Mouse (Mus musculus) liver, embryonic 11.5 days (tissue): Measurements from ENCODE around the gene E030025P04Rik. TPM values are rescaled to one million over a fixed set of nuclear protein-coding genes. Genes with fewer than 3 reads are reported as not detected.

ENCODE experiments used
- ATAC-seq: fragments of 200-750 bp; cut with Nextera tagmentation; replicated peaks from 2 replicates; pipeline ENCODE4 v1.8.0; 2017; ENCODE audit warnings: moderate number of reproducible peaks, mild to moderate bottlenecking, moderate TSS enrichment, moderate library complexity; ENCODE audit not compliant: low FRiP score
- DNase-seq: peaks from one replicate; pipeline ENCODE4 v3.0.0-alpha.2; 2017; ENCODE audit warnings: low spot score
- H3K27ac ChIP-seq: fragments of 300-500 bp; sonication (generic); 2 replicates; pipeline ENCODE4 v1.5.1; 2014; ENCODE audit warnings: mild to moderate bottlenecking, low read depth, low read length, control low read depth
- H3K27me3 ChIP-seq: fragments of 300-500 bp; sonication (generic); replicated peaks from 2 replicates; pipeline ENCODE4 v1.6.1; 2014; ENCODE audit warnings: low read length, mixed read lengths; ENCODE audit not compliant: control insufficient read depth, insufficient read depth
- H3K36me3 ChIP-seq: fragments of 300-500 bp; sonication (generic); 2 replicates; pipeline ENCODE4 v1.6.1; 2014; ENCODE audit warnings: mild to moderate bottlenecking, low read length, moderate library complexity, mixed read lengths; ENCODE audit not compliant: control insufficient read depth, insufficient read depth
- H3K4me1 ChIP-seq: fragments of 300-500 bp; sonication (generic); replicated peaks from 2 replicates; pipeline ENCODE4 v1.6.1; 2014; ENCODE audit warnings: low read length, mixed read lengths; ENCODE audit not compliant: control insufficient read depth, insufficient read depth
- H3K4me2 ChIP-seq: fragments of 300-500 bp; sonication (generic); 2 replicates; pipeline ENCODE4 v1.6.1; 2014; ENCODE audit warnings: mild to moderate bottlenecking, control low read depth, moderate library complexity
- H3K4me3 ChIP-seq: fragments of 300-500 bp; sonication (generic); 2 replicates; pipeline ENCODE4 v1.5.1; 2014; ENCODE audit warnings: low read depth, low read length, control low read depth
- H3K9ac ChIP-seq: fragments of 300-500 bp; sonication (generic); 2 replicates; pipeline ENCODE4 v1.6.1; 2014; ENCODE audit warnings: low read depth, low read length, control low read depth
- H3K9me3 ChIP-seq: fragments of 300-500 bp; sonication (generic); 2 replicates; pipeline ENCODE4 v1.6.1; 2016; ENCODE audit warnings: low read length, inconsistent platforms, mixed read lengths; ENCODE audit not compliant: control insufficient read depth
- WGBS: fragments of 180-500 bp; shearing (Covaris S2); extraction: QIAGEN DNeasy Blood & Tissue Kit; methylation state at CpG from one replicate; pipeline ENCODE4 v1.1.7; 2014; 5-methylcytosine and 5-hydroxymethylcytosine counted together
- polyA plus RNA-seq: library from polyadenylated mRNA; unstranded; fragments of >200 nt; fragmentation: Nextera tagmentation; extraction: Ambion mirVana; gene quantifications from 2 replicates; pipeline ENCODE4 v1.2.1, GENCODE M21; 2014

Gene E030025P04Rik
- polyA plus RNA-seq: not detected in 2 replicates

DNA sequence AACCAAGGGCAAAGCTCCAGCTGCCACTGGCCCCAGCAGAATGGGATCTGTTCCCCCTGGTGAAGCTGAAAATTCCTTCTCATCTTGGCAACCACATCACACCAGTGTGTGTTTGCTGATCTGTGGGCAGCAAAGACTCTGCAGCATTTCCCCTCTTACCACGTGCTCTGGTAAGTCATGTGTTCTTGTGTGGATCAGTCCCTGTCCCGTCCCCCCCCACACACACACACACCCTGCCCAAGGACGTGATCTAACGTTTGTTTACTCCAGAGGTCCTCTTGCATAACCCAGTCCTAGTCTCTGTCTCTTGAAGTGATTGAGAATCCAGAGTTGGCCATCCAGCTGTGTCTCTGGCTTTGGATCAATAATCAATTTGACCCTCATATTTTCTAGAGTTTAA lies at the start of gene E030025P04Rik:
Gene E030025P04Rik (minus strand): TSS at position 134 of the 400 bp plus-strand sequence.
- no peak within 1 kb of the TSS for H3K27ac ChIP-seq
- 58% methylated on average over 4 of the region's 4 CpGs for WGBS
- no peak within 1 kb of the TSS for H3K9ac ChIP-seq
- ATAC-seq (no peak), DNase-seq (no peak)
- no peak within 1 kb of the TSS for H3K4me3 ChIP-seq
- no peaks in the 10 kb centered on the region for H3K27me3 ChIP-seq
- no peaks in the 10 kb centered on the region for H3K9me3 ChIP-seq
- no peaks in the 10 kb centered on the region for H3K4me1 ChIP-seq
- no peaks in the 10 kb centered on the region for H3K36me3 ChIP-seq
- H3K4me2 ChIP-seq: no peak within 1 kb of the TSS

DNA sequence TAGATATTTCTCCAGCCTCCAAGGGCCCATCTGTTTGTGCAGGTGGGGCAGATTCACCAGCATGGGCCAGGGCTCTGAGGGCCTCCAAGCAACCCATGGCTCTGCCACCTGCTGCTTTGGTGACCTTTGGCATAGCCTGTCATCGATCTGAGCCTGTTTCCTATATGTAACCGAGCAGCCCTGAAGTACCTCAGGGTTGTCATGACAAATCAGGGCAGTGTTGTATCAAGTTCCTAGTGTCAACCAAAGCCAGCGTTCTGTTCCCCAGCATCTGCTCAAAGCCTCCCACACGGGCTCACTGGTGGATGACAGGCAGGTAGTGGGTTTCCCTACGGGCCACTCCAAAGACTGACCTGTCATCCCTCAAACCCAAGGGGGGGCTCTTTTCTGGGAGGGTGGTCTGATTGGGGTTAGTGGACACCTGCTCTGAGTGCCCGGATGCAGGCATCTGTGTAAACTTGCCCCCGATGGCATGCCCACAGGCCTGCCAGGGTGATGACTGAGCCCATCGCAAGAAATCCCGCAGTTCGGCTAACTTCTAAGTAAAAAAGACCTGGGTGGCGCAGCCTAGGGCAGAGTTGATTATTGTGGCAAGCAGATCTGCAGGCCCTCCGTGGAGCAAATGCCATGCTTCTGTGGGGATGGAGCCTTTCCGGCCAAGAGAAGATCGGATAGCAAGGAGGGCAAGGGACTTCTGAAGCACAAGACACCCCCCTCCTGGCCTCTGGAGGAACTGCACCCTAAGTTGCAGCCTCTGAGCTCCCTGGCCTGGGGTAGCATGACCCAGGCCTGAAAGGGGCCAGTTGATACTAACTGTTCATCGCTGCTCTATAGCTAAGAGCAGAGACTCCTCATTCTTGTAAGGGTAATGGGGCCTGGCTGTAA lies 48.7 kb upstream of the E030025P04Rik start:
- ATAC-seq: peak; percentile 36; the same call in 1 of the 2 replicates
- WGBS: 49% methylated on average over 15 of the region's 15 CpGs
- Histone ChIP-seq H3K36me3 (no peaks in the 10 kb centered on the region), H3K9me3 (no peaks in the 10 kb centered on the region), H3K27ac (no peak overlapping the region), H3K4me2 (no peak overlapping the region), H3K9ac (no peak overlapping the region), H3K4me1 (no peaks in the 10 kb centered on the region), H3K27me3 (no peaks in the 10 kb centered on the region), H3K4me3 (no peak overlapping the region)
- DNase-seq: peak; percentile 50

DNA sequence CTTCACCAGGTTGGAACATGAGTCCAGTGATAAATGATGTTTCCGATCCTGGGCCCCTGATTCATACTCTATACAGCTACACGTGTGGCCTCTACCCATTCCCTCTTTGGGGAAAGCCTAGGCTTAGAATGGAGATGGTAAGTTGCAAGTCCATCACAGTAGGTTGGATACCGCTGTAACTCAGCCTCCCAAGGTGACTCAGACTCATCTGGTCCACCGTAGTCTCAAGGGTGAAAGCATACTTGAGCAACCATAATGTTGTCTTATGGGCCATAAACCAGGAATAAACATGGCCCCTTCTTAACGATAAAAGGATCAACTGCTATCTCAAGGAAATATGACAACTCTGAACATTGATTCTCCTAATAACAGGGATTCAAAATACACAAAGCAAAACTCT lies 44.1 kb upstream of the E030025P04Rik start:
- Histone ChIP-seq H3K4me2 (no peak overlapping the region), H3K27me3 (no peaks in the 10 kb centered on the region), H3K4me1 (no peaks in the 10 kb centered on the region), H3K4me3 (no peak overlapping the region), H3K27ac (no peak overlapping the region), H3K36me3 (no peaks in the 10 kb centered on the region), H3K9ac (no peak overlapping the region), H3K9me3 (no peaks in the 10 kb centered on the region)
- ATAC-seq: no peak
- no peak for DNase-seq
- 85% methylated on average over 5 of the region's 5 CpGs for WGBS

- no peak for ATAC-seq
Measured at GRCm38 (mm10) chr11:109187631-109188184, 43.5 kb upstream of the E030025P04Rik start.

GRCm38 (mm10) chr11:109181118-109181517 lies 36.9 kb upstream of the E030025P04Rik start:
- H3K4me3 ChIP-seq: no peak overlapping the region
- no peak overlapping the region for H3K9ac ChIP-seq
- 78% methylated on average over 7 of the region's 7 CpGs for WGBS
- H3K4me2 ChIP-seq: no peak overlapping the region
- no peak overlapping the region for H3K27ac ChIP-seq
- H3K4me1 ChIP-seq: no peaks in the 10 kb centered on the region
- ATAC-seq (no peak), DNase-seq (no peak)
- H3K9me3 ChIP-seq: no peaks in the 10 kb centered on the region
- H3K36me3 ChIP-seq: no peaks in the 10 kb centered on the region
- H3K27me3 ChIP-seq: no peaks in the 10 kb centered on the region

More at GRCm38 (mm10) chr11:109187631-109188184, 43.5 kb upstream of the E030025P04Rik start:
- no peak overlapping the region for H3K9ac ChIP-seq
- WGBS: 63% methylated on average over 6 of the region's 6 CpGs
- no peak overlapping the region for H3K27ac ChIP-seq
- no peaks in the 10 kb centered on the region for H3K9me3 ChIP-seq
- no peak for DNase-seq
- H3K36me3 ChIP-seq: no peaks in the 10 kb centered on the region
- no peak overlapping the region for H3K4me2 ChIP-seq
- no peaks in the 10 kb centered on the region for H3K27me3 ChIP-seq
- no peaks in the 10 kb centered on the region for H3K4me1 ChIP-seq
- no peak overlapping the region for H3K4me3 ChIP-seq

DNA sequence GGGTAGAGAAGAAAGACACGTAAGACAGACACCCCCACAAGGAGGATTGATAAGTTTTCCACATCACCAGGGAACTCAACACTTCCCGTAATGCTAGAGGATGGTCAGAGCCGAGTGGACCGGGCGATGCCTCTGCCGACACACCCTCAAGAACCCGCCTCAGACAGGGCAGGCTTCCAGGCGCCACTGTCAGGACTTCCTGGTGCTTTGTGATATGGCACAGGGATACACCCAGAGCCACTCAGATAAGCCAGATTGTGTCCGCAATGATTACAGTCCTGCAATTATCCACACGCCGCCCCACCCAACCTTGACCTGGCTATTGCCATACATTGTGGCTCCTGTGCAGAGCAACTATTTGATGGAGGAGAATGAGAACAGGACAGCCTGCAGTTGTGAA lies 36.1 kb upstream of the E030025P04Rik start:
- H3K9ac ChIP-seq: no peak overlapping the region
- no peak overlapping the region for H3K4me3 ChIP-seq
- ATAC-seq: no peak
- H3K27ac ChIP-seq: no peak overlapping the region
- H3K9me3 ChIP-seq: no peaks in the 10 kb centered on the region
- WGBS: 74% methylated on average over 11 of the region's 11 CpGs
- no peaks in the 10 kb centered on the region for H3K27me3 ChIP-seq
- no peaks in the 10 kb centered on the region for H3K4me1 ChIP-seq
- DNase-seq: no peak
- H3K4me2 ChIP-seq: no peak overlapping the region
- no peaks in the 10 kb centered on the region for H3K36me3 ChIP-seq

DNA sequence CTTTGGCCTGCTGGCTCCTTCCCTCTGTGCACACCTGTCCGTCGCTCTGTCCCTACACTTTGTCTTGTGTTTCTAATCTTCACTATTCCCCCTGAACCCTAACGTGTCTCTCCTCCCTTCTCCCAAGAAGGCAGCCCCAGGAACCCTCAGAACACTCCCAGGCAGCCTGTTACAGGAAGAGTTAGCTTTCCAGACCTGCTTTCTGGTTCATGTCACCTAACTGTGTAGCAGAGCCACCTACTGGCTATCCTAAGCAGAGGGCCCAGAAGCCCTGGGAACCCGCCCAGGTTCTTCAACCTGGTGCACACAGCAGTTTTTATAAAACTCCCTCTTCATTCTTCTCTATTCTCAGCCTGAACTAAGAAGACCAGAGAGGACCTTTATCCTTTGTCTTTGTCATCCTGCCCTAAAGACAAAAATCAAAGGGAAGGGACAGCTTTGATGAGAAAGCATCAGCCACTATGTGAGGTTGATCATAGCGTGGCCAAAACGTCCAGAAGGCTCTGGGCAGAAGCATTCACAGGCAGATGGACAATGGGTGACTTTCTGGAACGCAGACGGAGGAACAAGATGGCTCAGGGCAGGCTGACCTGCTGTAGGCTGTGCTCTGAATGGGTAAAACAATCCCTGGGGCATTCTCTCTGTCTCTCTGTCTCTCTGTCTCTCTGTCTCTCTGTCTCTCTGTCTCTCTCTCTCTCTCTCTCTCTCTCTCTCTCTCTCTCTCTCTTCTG lies 34.8 kb upstream of the E030025P04Rik start:
- DNase-seq: no peak
- H3K4me3 ChIP-seq: no peak overlapping the region
- H3K9me3 ChIP-seq: no peaks in the 10 kb centered on the region
- no peaks in the 10 kb centered on the region for H3K36me3 ChIP-seq
- H3K27me3 ChIP-seq: no peaks in the 10 kb centered on the region
- no peak overlapping the region for H3K9ac ChIP-seq
- 52% methylated on average over 8 of the region's 8 CpGs for WGBS
- H3K4me1 ChIP-seq: no peaks in the 10 kb centered on the region
- no peak overlapping the region for H3K27ac ChIP-seq
- ATAC-seq: no peak
- no peak overlapping the region for H3K4me2 ChIP-seq

- 0 out of 2 replicates have a peak, but pooled peaks cover 4% of the 10 kb centered on the region for H3K9me3 ChIP-seq
- H3K4me1 ChIP-seq: no peaks in the 10 kb centered on the region
- ATAC-seq: no peak
- no peaks in the 10 kb centered on the region for H3K27me3 ChIP-seq
- H3K9ac ChIP-seq: no peak overlapping the region
- H3K27ac ChIP-seq: no peak overlapping the region
- WGBS: 82% methylated on average over 8 of the region's 8 CpGs
- H3K4me2 ChIP-seq: no peak overlapping the region
- no peak overlapping the region for H3K4me3 ChIP-seq
- H3K36me3 ChIP-seq: no peaks in the 10 kb centered on the region
- DNase-seq: no peak
Measured at GRCm38 (mm10) chr11:109175376-109175969, 31.3 kb upstream of the E030025P04Rik start.
